Mouse (Mus musculus): ENCODE data around the gene Duxf3.

DNA sequence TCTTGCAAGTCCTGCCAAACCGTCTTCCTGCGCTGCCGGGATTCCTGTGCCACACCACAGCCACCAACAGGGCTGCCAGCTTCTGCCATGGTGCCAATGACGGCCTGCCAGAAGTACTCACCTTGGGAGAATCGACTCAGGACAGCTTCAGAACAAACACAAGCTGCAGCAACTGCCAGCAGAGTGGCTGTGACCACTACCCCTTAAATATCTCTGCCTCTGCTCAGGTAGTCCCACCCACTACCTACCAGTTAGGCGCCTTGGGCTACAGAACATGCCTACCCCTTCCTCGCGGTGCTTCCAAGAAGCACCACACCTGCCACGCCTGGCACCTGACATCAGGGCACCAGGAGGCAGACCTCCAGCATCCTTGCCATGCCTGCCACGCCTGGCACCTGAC lies 4.1 kb upstream of the Duxf3 start, which contains the start of gene Gm4981:
- TF ChIP-seq CTCF (IDR thresholded peaks at IDR 0.05; ENCODE audit: low read depth) = no peak
- no peak for TF ChIP-seq EP300 (IDR thresholded peaks at IDR 0.05; ENCODE audit: low read depth)

All from liver, embryonic 14.5 days (tissue).